Mouse (Mus musculus) E14TG2a.4 (cell line): ENCODE results near the gene Col27a1.

Source experiments
- CTCF ChIP-seq: conservative IDR thresholded peaks from 2 replicates; pipeline ENCODE4 v1.5.1; 2014; ENCODE audit warnings: low read length
- POU5F1 ChIP-seq: IDR thresholded peaks from 2 replicates; pipeline ENCODE4 v1.6.1; 2014; ENCODE audit warnings: low read length, borderline replicate concordance

- TF ChIP-seq CTCF: no peak
- no peak for TF ChIP-seq POU5F1
Measured at GRCm38 (mm10) chr4:63276571-63276970, 62.8 kb downstream of the Col27a1 start.
